Mouse (Mus musculus) embryonic fibroblast, embryonic 13.5 days (primary cell): Measurements from ENCODE around the gene Use1. TPM values are rescaled to one million over a fixed set of nuclear protein-coding genes. Genes with fewer than 3 reads are reported as not detected.
"Not testable (repeated sequence)": the region's sequence is repeated elsewhere in the genome, so short reads cannot be mapped to it uniquely, and the experiment has no call there.

Source experiments
- H3K27ac ChIP-seq: 2 replicates; pipeline ENCODE4 v1.5.1; 2012; ENCODE audit warnings: low read length, control low read depth, inconsistent platforms; ENCODE audit not compliant: insufficient read depth
- H3K4me1 ChIP-seq: 2 replicates; pipeline ENCODE4 v1.6.1; 2011; ENCODE audit warnings: low read length; ENCODE audit not compliant: control insufficient read depth, insufficient read depth
- H3K4me3 ChIP-seq: 2 replicates; pipeline ENCODE4 v1.5.1; 2011; ENCODE audit warnings: mild to moderate bottlenecking, control low read depth, low read length; ENCODE audit not compliant: insufficient read depth
- CTCF ChIP-seq: IDR thresholded peaks from 2 replicates; pipeline ENCODE4 v1.5.1; 2011; ENCODE audit warnings: mild to moderate bottlenecking, control low read depth, low read length, moderate library complexity, borderline replicate concordance; ENCODE audit not compliant: insufficient read depth
- POLR2A ChIP-seq: IDR thresholded peaks from 2 replicates; pipeline ENCODE4 v1.6.1; 2011; ENCODE audit warnings: low read depth, mild to moderate bottlenecking, control low read depth, low read length, moderate library complexity
- polyA plus RNA-seq: library from polyadenylated mRNA; stranded (reverse); fragments of >200 nt; gene quantifications from 2 replicates; pipeline ENCODE4 v1.2.4, GENCODE M21; 2011; ENCODE audit warnings: low read depth; ENCODE audit not compliant: missing spikeins, insufficient read length

The Use1 gene
- 94.8 and 97.6 TPM in 2 replicates for polyA plus RNA-seq

GRCm38 (mm10) chr8:71366771-71367528 lies at the start of gene Use1:
Gene Use1, plus strand, starts transcription at chr8:71366848.
- TF ChIP-seq POLR2A = no peak; the same call in none of the 2 replicates
- no peak for TF ChIP-seq CTCF
- peak within 1 kb of the TSS; percentile 91 for H3K27ac ChIP-seq
- peak within 1 kb of the TSS; percentile 62 for H3K4me3 ChIP-seq
- peaks cover 8% of the 10 kb centered on the region for H3K4me1 ChIP-seq

- H3K27ac ChIP-seq, H3K4me3 ChIP-seq, H3K4me1 ChIP-seq: not testable (repeated sequence)
Measured at GRCm38 (mm10) chr8:71318610-71319009, 48.0 kb upstream of the Use1 start.

- not testable (repeated sequence) for H3K4me3 ChIP-seq, H3K27ac ChIP-seq, H3K4me1 ChIP-seq
Measured at GRCm38 (mm10) chr8:71319760-71320159, 46.9 kb upstream of the Use1 start.

- Histone ChIP-seq H3K4me3 (no peak overlapping the region), H3K4me1 (no peaks in the 10 kb centered on the region), H3K27ac (no peak overlapping the region)
- TF ChIP-seq CTCF = no peak
- no peak for TF ChIP-seq POLR2A
Measured at GRCm38 (mm10) chr8:71322939-71323338, 43.7 kb upstream of the Use1 start.

- no peak overlapping the region for H3K4me3 ChIP-seq
- no peaks in the 10 kb centered on the region for H3K4me1 ChIP-seq
- TF ChIP-seq CTCF (peak; percentile 39; the same call in 1 of the 2 replicates), POLR2A (no peak)
- no peak overlapping the region for H3K27ac ChIP-seq
Measured at GRCm38 (mm10) chr8:71324848-71325247, 41.8 kb upstream of the Use1 start.

- not testable (repeated sequence) for H3K4me1 ChIP-seq
Measured at GRCm38 (mm10) chr8:71337834-71338233, 28.8 kb upstream of the Use1 start.

GRCm38 (mm10) chr8:71340625-71341024 lies 26.0 kb upstream of the Use1 start:
- no peak overlapping the region for H3K4me3 ChIP-seq
- peak; percentile 38; the same call in 1 of the 2 replicates for TF ChIP-seq CTCF
- TF ChIP-seq POLR2A = no peak
- H3K4me1 ChIP-seq = no peaks in the 10 kb centered on the region
- H3K27ac ChIP-seq = no peak overlapping the region

More at GRCm38 (mm10) chr8:71337834-71338233, 28.8 kb upstream of the Use1 start:
- H3K27ac ChIP-seq, H3K4me3 ChIP-seq: not testable (repeated sequence)

GRCm38 (mm10) chr8:71346581-71346980 lies 20.1 kb upstream of the Use1 start:
- TF ChIP-seq CTCF (no peak), POLR2A (no peak)
- no peak overlapping the region for H3K27ac ChIP-seq
- peaks cover 6% of the 10 kb centered on the region for H3K4me1 ChIP-seq
- H3K4me3 ChIP-seq = no peak overlapping the region

GRCm38 (mm10) chr8:71351117-71351516 lies 15.5 kb upstream of the Use1 start:
- Histone ChIP-seq H3K4me3 (no peak overlapping the region), H3K4me1 (peaks cover 4% of the 10 kb centered on the region), H3K27ac (no peak overlapping the region)
- TF ChIP-seq POLR2A (no peak), CTCF (no peak)

GRCm38 (mm10) chr8:71351520-71351919 lies 15.1 kb upstream of the Use1 start:
- H3K4me1 ChIP-seq = peaks cover under 1% of the 10 kb centered on the region; the same call in 1 of the 2 replicates
- TF ChIP-seq CTCF (no peak), POLR2A (no peak)
- H3K4me3 ChIP-seq = no peak overlapping the region
- no peak overlapping the region for H3K27ac ChIP-seq

- Histone ChIP-seq H3K4me3 (no peak overlapping the region), H3K4me1 (no peaks in the 10 kb centered on the region), H3K27ac (no peak overlapping the region)
- TF ChIP-seq CTCF = no peak
Measured at GRCm38 (mm10) chr8:71358026-71358425, 8.6 kb upstream of the Use1 start.
